Mouse (Mus musculus) ES-Bruce4 (cell line): ENCODE results near the gene Kcna7. TPM values are rescaled to one million over a fixed set of nuclear protein-coding genes. Genes with fewer than 3 reads are reported as not detected.

Experiments
- H3K27ac ChIP-seq: 2 replicates; pipeline ENCODE4 v1.5.1; 2012; ENCODE audit warnings: low read length, inconsistent platforms; ENCODE audit not compliant: insufficient read depth
- H3K27me3 ChIP-seq: 2 replicates; pipeline ENCODE4 v1.6.1; 2012; ENCODE audit warnings: mild to moderate bottlenecking, low read length, inconsistent platforms; ENCODE audit not compliant: control insufficient read depth, poor library complexity, insufficient read depth, severe bottlenecking
- H3K36me3 ChIP-seq: 2 replicates; pipeline ENCODE4 v1.6.1; 2012; ENCODE audit warnings: inconsistent platforms, mild to moderate bottlenecking, low read length, moderate library complexity; ENCODE audit not compliant: control insufficient read depth, poor library complexity, insufficient read depth, severe bottlenecking
- H3K4me1 ChIP-seq: one replicate; pipeline ENCODE4 v1.8.1; 2011; ENCODE audit warnings: low read length; ENCODE audit not compliant: control insufficient read depth, insufficient read depth
- H3K4me3 ChIP-seq: 2 replicates; pipeline ENCODE4 v1.5.1; 2011; ENCODE audit warnings: low read depth, mild to moderate bottlenecking, low read length
- H3K9ac ChIP-seq: 2 replicates; pipeline ENCODE4 v1.6.1; 2012; ENCODE audit warnings: low read depth, mild to moderate bottlenecking, inconsistent platforms; ENCODE audit not compliant: poor library complexity, severe bottlenecking
- H3K9me3 ChIP-seq: replicated peaks from 2 replicates; pipeline ENCODE4 v1.6.1; 2012; ENCODE audit warnings: mild to moderate bottlenecking, low read length, inconsistent platforms; ENCODE audit not compliant: control insufficient read depth, poor library complexity, insufficient read depth, severe bottlenecking
- CTCF ChIP-seq: IDR thresholded peaks from one replicate; pipeline ENCODE4 v1.8.1; 2011; ENCODE audit warnings: low read depth, low read length
- EP300 ChIP-seq: IDR thresholded peaks from 2 replicates; pipeline ENCODE4 v1.6.1; 2011; ENCODE audit warnings: low read depth, low read length; ENCODE audit not compliant: insufficient read depth
- POLR2A ChIP-seq: IDR thresholded peaks from one replicate; pipeline ENCODE4 v1.8.1; 2011; ENCODE audit warnings: low read length; ENCODE audit not compliant: insufficient read depth
- polyA plus RNA-seq: library from polyadenylated mRNA; stranded (reverse); fragments of >200 nt; gene quantifications from 2 replicates; pipeline ENCODE4 v1.2.4, GENCODE M21; 2011; ENCODE audit warnings: low read depth; ENCODE audit not compliant: missing spikeins, insufficient read depth, insufficient read length

Kcna7 gene
- polyA plus RNA-seq, 1 experiment = not detected

GRCm38 (mm10) chr7:45401521-45402085, 3.9 kb upstream of the Kcna7 start:
- H3K4me1 ChIP-seq = peaks cover 9% of the 10 kb centered on the region
- no peaks in the 10 kb centered on the region for H3K36me3 ChIP-seq
- H3K9me3 ChIP-seq = no peaks in the 10 kb centered on the region
- TF ChIP-seq CTCF (no peak), EP300 (no peak), POLR2A (no peak)
- H3K9ac ChIP-seq = peak overlapping the region; percentile 7; the same call in 1 of the 2 replicates
- no peaks in the 10 kb centered on the region for H3K27me3 ChIP-seq
- peak overlapping the region; percentile 30; the same call in 1 of the 2 replicates for H3K27ac ChIP-seq
- H3K4me3 ChIP-seq = no peak overlapping the region

- Histone ChIP-seq H3K9me3 (no peaks in the 10 kb centered on the region), H3K4me1 (peaks cover 2% of the 10 kb centered on the region), H3K27me3 (no peaks in the 10 kb centered on the region), H3K36me3 (no peaks in the 10 kb centered on the region), H3K4me3 (no peak overlapping the region), H3K27ac (no peak overlapping the region), H3K9ac (peak overlapping the region; percentile 44; the same call in 1 of the 2 replicates)
- no peak for TF ChIP-seq POLR2A
- TF ChIP-seq CTCF = peak; percentile 63
Observed at GRCm38 (mm10) chr7:45403532-45404261, 1.8 kb upstream of the Kcna7 start.

- no peak overlapping the region for H3K27ac ChIP-seq
- H3K36me3 ChIP-seq = no peaks in the 10 kb centered on the region
- H3K4me3 ChIP-seq = peak overlapping the region; percentile 88
- no peaks in the 10 kb centered on the region for H3K9me3 ChIP-seq
- TF ChIP-seq POLR2A = peak; percentile 16
- TF ChIP-seq CTCF = peak; percentile 39
- no peak for TF ChIP-seq EP300
- H3K9ac ChIP-seq = peak overlapping the region; percentile 92
- H3K27me3 ChIP-seq = no peaks in the 10 kb centered on the region
- H3K4me1 ChIP-seq = no peaks in the 10 kb centered on the region
Observed at GRCm38 (mm10) chr7:45406157-45407156, 1.0 kb downstream of the Kcna7 start.

GRCm38 (mm10) chr7:45407836-45408235, 2.4 kb downstream of the Kcna7 start:
- Histone ChIP-seq H3K9me3 (no peaks in the 10 kb centered on the region), H3K27ac (no peak overlapping the region), H3K9ac (no peak overlapping the region), H3K4me3 (no peak overlapping the region), H3K27me3 (no peaks in the 10 kb centered on the region), H3K4me1 (peaks cover 2% of the 10 kb centered on the region), H3K36me3 (no peaks in the 10 kb centered on the region)
- TF ChIP-seq EP300 (no peak), POLR2A (no peak), CTCF (no peak)

GRCm38 (mm10) chr7:45408351-45408750, 2.9 kb downstream of the Kcna7 start:
- Histone ChIP-seq H3K27me3 (no peaks in the 10 kb centered on the region), H3K27ac (no peak overlapping the region), H3K36me3 (no peaks in the 10 kb centered on the region), H3K4me3 (no peak overlapping the region), H3K9ac (no peak overlapping the region), H3K9me3 (no peaks in the 10 kb centered on the region), H3K4me1 (peaks cover 2% of the 10 kb centered on the region)
- TF ChIP-seq CTCF (no peak), POLR2A (no peak), EP300 (no peak)
